Mouse (Mus musculus): ENCODE results near the gene Harbi1. TPM values are rescaled to one million over a fixed set of nuclear protein-coding genes. Genes with fewer than 3 reads are reported as not detected.

The Harbi1 gene
- polyA plus RNA-seq, 2 experiments: 9.2 to 15.0 TPM

GRCm38 (mm10) chr2:91711256-91711925, 739 bp downstream of the Harbi1 start:
- WGBS: 4% methylated on average over 8 of the region's 8 CpGs

DNA sequence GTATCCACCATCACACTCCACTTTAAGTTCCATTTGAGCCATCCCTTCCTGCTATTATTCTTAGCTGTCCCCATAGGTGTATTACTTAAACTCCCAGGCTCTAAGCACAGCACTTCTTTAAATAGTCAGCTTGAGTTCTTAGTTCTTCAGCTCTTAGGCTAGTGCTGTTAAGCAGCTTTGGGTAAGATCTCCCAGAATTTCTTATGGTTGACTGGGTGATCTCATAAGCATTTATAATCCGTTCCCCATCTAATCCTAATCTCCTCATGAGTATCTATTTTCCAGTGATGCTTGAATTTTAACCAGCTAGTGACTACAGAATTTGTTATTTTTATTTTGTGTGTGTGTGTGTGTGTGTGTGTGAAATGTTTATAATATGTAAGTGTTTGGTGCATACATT, 4.3 kb downstream of the Harbi1 start:
- H3K9me3 ChIP-seq (ENCODE audit: control insufficient read depth, low read length): no peaks in the 10 kb centered on the region
- peaks cover 6% of the 10 kb centered on the region; the same call in 1 of the 2 replicates for H3K4me1 ChIP-seq (ENCODE audit: control insufficient read depth, insufficient read depth, low read length)
- ATAC-seq (ENCODE audit: low FRiP score, low read depth) (no peak), DNase-seq (ENCODE audit: low spot score) (no peak)
- H3K36me3 ChIP-seq (ENCODE audit: control insufficient read depth, insufficient read depth, low read length): peaks cover 9% of the 10 kb centered on the region; the same call in 1 of the 2 replicates
- H3K27me3 ChIP-seq (ENCODE audit: control insufficient read depth, insufficient read depth, low read length): no peaks in the 10 kb centered on the region
- no peak for TF ChIP-seq POLR2A (IDR thresholded peaks at IDR 0.05; ENCODE audit: borderline replicate concordance, extremely low read depth, insufficient read depth, insufficient read length)
- H3K9ac ChIP-seq (ENCODE audit: low read depth, low read length, severe bottlenecking): no peak overlapping the region
- H3K4me2 ChIP-seq (replicated peaks; ENCODE audit: low read depth, low read length, severe bottlenecking): no peak overlapping the region
- H3K4me3 ChIP-seq (replicated peaks; ENCODE audit: low read length): no peak overlapping the region
- no peak overlapping the region for H3K27ac ChIP-seq (replicated peaks; ENCODE audit: low read depth, low read length)
- 88% methylated on average over 1 of the region's 1 CpGs for WGBS

More at GRCm38 (mm10) chr2:91711256-91711925, 739 bp downstream of the Harbi1 start:
- no peak for TF ChIP-seq POLR2A (IDR thresholded peaks at IDR 0.05; ENCODE audit: borderline replicate concordance, extremely low read depth, insufficient read depth, insufficient read length)
- H3K9me3 ChIP-seq (ENCODE audit: control insufficient read depth, low read length): no peaks in the 10 kb centered on the region
- H3K9ac ChIP-seq (ENCODE audit: low read depth, low read length, severe bottlenecking): peak overlapping the region; percentile 85
- H3K4me3 ChIP-seq (replicated peaks; ENCODE audit: low read length): peak overlapping the region; percentile 96
- peak; percentile 6 for DNase-seq (ENCODE audit: low spot score)
- peak overlapping the region; percentile 79 for H3K4me2 ChIP-seq (replicated peaks; ENCODE audit: low read depth, low read length, severe bottlenecking)
- H3K27me3 ChIP-seq (ENCODE audit: control insufficient read depth, insufficient read depth, low read length): no peaks in the 10 kb centered on the region
- H3K36me3 ChIP-seq (ENCODE audit: control insufficient read depth, insufficient read depth, low read length): peaks cover 4% of the 10 kb centered on the region; the same call in 1 of the 2 replicates
- ATAC-seq (ENCODE audit: low FRiP score, low read depth): no peak
- H3K4me1 ChIP-seq (ENCODE audit: control insufficient read depth, insufficient read depth, low read length): peaks cover 6% of the 10 kb centered on the region
- peak overlapping the region; percentile 81 for H3K27ac ChIP-seq (replicated peaks; ENCODE audit: low read depth, low read length)

GRCm38 (mm10) chr2:91718276-91718675, 7.6 kb downstream of the Harbi1 start:
- H3K9ac ChIP-seq (ENCODE audit: low read depth, low read length, severe bottlenecking): no peak overlapping the region
- no peak for TF ChIP-seq POLR2A (IDR thresholded peaks at IDR 0.05; ENCODE audit: borderline replicate concordance, extremely low read depth, insufficient read depth, insufficient read length)
- 90% methylated on average over 6 of the region's 6 CpGs for WGBS

GRCm38 (mm10) chr2:91723382-91723781, 12.7 kb downstream of the Harbi1 start:
- Histone ChIP-seq H3K4me1 (ENCODE audit: control insufficient read depth, insufficient read depth, low read length) (no peaks in the 10 kb centered on the region), H3K9ac (ENCODE audit: low read depth, low read length, severe bottlenecking) (no peak overlapping the region), H3K4me3 (replicated peaks; ENCODE audit: low read length) (no peak overlapping the region), H3K4me2 (replicated peaks; ENCODE audit: low read depth, low read length, severe bottlenecking) (no peak overlapping the region), H3K9me3 (ENCODE audit: control insufficient read depth, low read length) (no peaks in the 10 kb centered on the region), H3K36me3 (ENCODE audit: control insufficient read depth, insufficient read depth, low read length) (peaks cover 17% of the 10 kb centered on the region), H3K27ac (replicated peaks; ENCODE audit: low read depth, low read length) (no peak overlapping the region), H3K27me3 (ENCODE audit: control insufficient read depth, insufficient read depth, low read length) (no peaks in the 10 kb centered on the region)
- 75% methylated on average over 4 of the region's 4 CpGs for WGBS
- DNase-seq (ENCODE audit: low spot score) (no peak), ATAC-seq (ENCODE audit: low FRiP score, low read depth) (no peak)
- no peak for TF ChIP-seq POLR2A (IDR thresholded peaks at IDR 0.05; ENCODE audit: borderline replicate concordance, extremely low read depth, insufficient read depth, insufficient read length)

More at GRCm38 (mm10) chr2:91718276-91718675, 7.6 kb downstream of the Harbi1 start:
- DNase-seq (ENCODE audit: low spot score): no peak
- Histone ChIP-seq H3K27me3 (ENCODE audit: control insufficient read depth, insufficient read depth, low read length) (no peaks in the 10 kb centered on the region), H3K4me3 (replicated peaks; ENCODE audit: low read length) (no peak overlapping the region), H3K36me3 (ENCODE audit: control insufficient read depth, insufficient read depth, low read length) (peaks cover 20% of the 10 kb centered on the region), H3K27ac (replicated peaks; ENCODE audit: low read depth, low read length) (no peak overlapping the region), H3K4me1 (ENCODE audit: control insufficient read depth, insufficient read depth, low read length) (no peaks in the 10 kb centered on the region), H3K9me3 (ENCODE audit: control insufficient read depth, low read length) (no peaks in the 10 kb centered on the region), H3K4me2 (replicated peaks; ENCODE audit: low read depth, low read length, severe bottlenecking) (no peak overlapping the region)
- ATAC-seq (ENCODE audit: low FRiP score, low read depth): no peak

DNA sequence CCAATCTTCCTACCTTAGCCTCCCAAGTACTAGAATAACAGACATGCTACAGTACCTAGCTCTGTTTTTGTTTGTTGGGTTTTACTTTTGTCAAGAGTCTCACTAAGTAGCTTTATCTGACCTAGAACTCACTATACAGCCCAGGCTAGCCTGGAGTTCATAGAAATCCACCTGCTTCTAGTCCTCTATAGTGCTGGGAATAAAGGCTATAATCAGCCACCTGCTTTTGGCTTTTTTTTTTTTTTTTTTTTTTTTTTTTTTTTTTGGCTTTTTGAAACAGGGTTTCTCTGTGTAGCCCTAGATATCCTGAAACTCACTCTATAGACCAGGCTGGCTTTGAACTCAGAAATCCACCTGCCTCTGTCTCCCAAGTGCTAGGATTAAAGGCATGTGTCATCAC, 13.3 kb downstream of the Harbi1 start:
- Histone ChIP-seq H3K9ac (ENCODE audit: low read depth, low read length, severe bottlenecking) (no peak overlapping the region), H3K4me1 (ENCODE audit: control insufficient read depth, insufficient read depth, low read length) (no peaks in the 10 kb centered on the region), H3K4me2 (replicated peaks; ENCODE audit: low read depth, low read length, severe bottlenecking) (no peak overlapping the region), H3K36me3 (ENCODE audit: control insufficient read depth, insufficient read depth, low read length) (peaks cover 17% of the 10 kb centered on the region), H3K27ac (replicated peaks; ENCODE audit: low read depth, low read length) (no peak overlapping the region), H3K27me3 (ENCODE audit: control insufficient read depth, insufficient read depth, low read length) (no peaks in the 10 kb centered on the region), H3K9me3 (ENCODE audit: control insufficient read depth, low read length) (no peaks in the 10 kb centered on the region), H3K4me3 (replicated peaks; ENCODE audit: low read length) (no peak overlapping the region)
- ATAC-seq (ENCODE audit: low FRiP score, low read depth): no peak
- TF ChIP-seq POLR2A (IDR thresholded peaks at IDR 0.05; ENCODE audit: borderline replicate concordance, extremely low read depth, insufficient read depth, insufficient read length): no peak
- DNase-seq (ENCODE audit: low spot score): no peak
